Mouse (Mus musculus) mature B cell (primary cell): Measurements from ENCODE around the gene Slc35e3.
"Not testable (repeated sequence)": the region's sequence is repeated elsewhere in the genome, so short reads cannot be mapped to it uniquely, and the experiment has no call there.

Experiments
- in situ Hi-C: fragments of 300-500 bp; cut with MboI; formaldehyde crosslinking; loops from 2 replicates; pipeline ENCODE4 v1.14.3; 2019

The Slc35e3 gene

GRCm38 (mm10) chr10:117762281-117762830, 16.2 kb upstream of the Slc35e3 start:
- in situ Hi-C loops = no loop called here

- in situ Hi-C loops = no loop called here
These were observed 15.4 kb upstream of the Slc35e3 start for GRCm38 (mm10) chr10:117761551-117761950.

- in situ Hi-C loops = no loop called here
These were observed 14.7 kb upstream of the Slc35e3 start for GRCm38 (mm10) chr10:117760831-117761335.

GRCm38 (mm10) chr10:117759844-117760630, 13.9 kb upstream of the Slc35e3 start:
- in situ Hi-C loops = no loop called here

GRCm38 (mm10) chr10:117758749-117759727, 12.9 kb upstream of the Slc35e3 start:
- in situ Hi-C loops = no loop called here

- in situ Hi-C loops = not testable (repeated sequence)
These were observed 12.2 kb upstream of the Slc35e3 start for GRCm38 (mm10) chr10:117758344-117758743.

- in situ Hi-C loops = no loop called here
These were observed 11.7 kb upstream of the Slc35e3 start for GRCm38 (mm10) chr10:117757796-117758342.

- in situ Hi-C loops = no loop called here
These were observed 11.1 kb upstream of the Slc35e3 start for GRCm38 (mm10) chr10:117757259-117757658.

- in situ Hi-C loops = no loop called here
These were observed 10.6 kb upstream of the Slc35e3 start for GRCm38 (mm10) chr10:117756784-117757183.

GRCm38 (mm10) chr10:117755799-117756467, 9.8 kb upstream of the Slc35e3 start:
- in situ Hi-C loops = no loop called here

- in situ Hi-C loops = no loop called here
These were observed 9.1 kb upstream of the Slc35e3 start for GRCm38 (mm10) chr10:117755086-117755798.

GRCm38 (mm10) chr10:117754609-117754940, 8.4 kb upstream of the Slc35e3 start:
- in situ Hi-C loops = no loop called here

- in situ Hi-C loops = no loop called here
These were observed 7.8 kb upstream of the Slc35e3 start for GRCm38 (mm10) chr10:117753711-117754608.

GRCm38 (mm10) chr10:117752851-117753647, 6.9 kb upstream of the Slc35e3 start:
- in situ Hi-C loops = no loop called here

- in situ Hi-C loops = no loop called here
These were observed 6.2 kb upstream of the Slc35e3 start for GRCm38 (mm10) chr10:117752304-117752821.

- in situ Hi-C loops = no loop called here
These were observed 5.6 kb upstream of the Slc35e3 start for GRCm38 (mm10) chr10:117751744-117752143.

- in situ Hi-C loops = no loop called here
These were observed 5.1 kb upstream of the Slc35e3 start for GRCm38 (mm10) chr10:117751282-117751610.

GRCm38 (mm10) chr10:117750529-117751281, 4.5 kb upstream of the Slc35e3 start:
- in situ Hi-C loops = no loop called here
